Mouse (Mus musculus): Measurements from ENCODE around the gene Ugt1a6b. TPM values are rescaled to one million over a fixed set of nuclear protein-coding genes. Genes with fewer than 3 reads are reported as not detected.
A peak's percentile ranks its signal among the peaks of the same experiment; 100 is the strongest.

Ugt1a6b gene
- polyA plus RNA-seq, 1 experiment from 2014 or later: 0.67 TPM

DNA sequence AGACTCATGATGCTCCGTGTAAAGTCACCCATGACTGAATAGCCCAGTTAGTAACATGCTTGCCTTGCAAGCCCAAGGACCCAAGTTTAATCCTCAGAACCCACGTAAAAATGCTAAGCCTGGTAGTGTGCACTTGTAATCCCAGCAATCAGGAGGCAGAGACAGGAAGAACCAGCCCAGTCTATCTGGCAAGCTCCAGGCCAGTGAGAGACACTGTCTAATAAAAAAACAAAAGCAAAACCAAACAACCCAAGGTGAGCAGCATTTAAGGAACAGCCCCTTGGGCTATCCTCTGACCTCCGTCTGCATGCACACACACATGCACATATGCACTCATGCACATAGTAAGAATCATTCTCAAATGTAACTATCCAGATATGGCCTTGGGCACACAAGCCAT lies 126.5 kb downstream of the Ugt1a6b start:
- Histone ChIP-seq H3K27ac (no peak overlapping the region), H3K4me3 (no peak overlapping the region), H3K27me3 (replicated peaks) (no peaks in the 10 kb centered on the region), H3K9me3 (replicated peaks) (peaks cover 84% of the 10 kb centered on the region), H3K4me2 (no peak overlapping the region), H3K36me3 (no peaks in the 10 kb centered on the region), H3K9ac (no peak overlapping the region), H3K4me1 (no peaks in the 10 kb centered on the region)
- ATAC-seq: no peak
- WGBS (ENCODE audit: insufficient replicate concordance): 59% methylated on average over 3 of the region's 3 CpGs

DNA sequence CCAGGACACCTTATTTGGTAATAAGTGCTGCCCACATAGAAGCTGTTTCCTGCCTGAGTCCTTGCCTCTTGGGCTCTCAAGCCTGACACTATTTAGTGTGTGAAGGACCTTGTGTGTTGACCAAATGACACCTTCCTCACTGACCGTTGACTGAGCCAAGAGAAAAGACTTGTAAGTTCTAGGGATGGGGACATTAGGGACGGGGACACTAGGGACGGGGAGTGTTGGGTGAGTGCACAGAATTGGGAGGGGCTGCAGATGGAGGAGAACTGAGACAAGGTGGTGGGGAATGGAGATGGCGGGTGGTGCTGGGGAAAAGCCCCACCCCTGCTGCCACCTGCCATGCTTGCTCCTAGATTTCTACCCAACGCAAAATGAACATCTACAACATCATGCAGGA lies 126.9 kb downstream of the Ugt1a6b start:
- Histone ChIP-seq H3K4me1 (no peaks in the 10 kb centered on the region), H3K4me3 (no peak overlapping the region), H3K36me3 (no peaks in the 10 kb centered on the region), H3K4me2 (no peak overlapping the region), H3K9me3 (replicated peaks) (peaks cover 88% of the 10 kb centered on the region), H3K27ac (no peak overlapping the region), H3K9ac (no peak overlapping the region), H3K27me3 (replicated peaks) (no peaks in the 10 kb centered on the region)
- 60% methylated on average over 5 of the region's 5 CpGs for WGBS (ENCODE audit: insufficient replicate concordance)
- no peak for ATAC-seq

DNA sequence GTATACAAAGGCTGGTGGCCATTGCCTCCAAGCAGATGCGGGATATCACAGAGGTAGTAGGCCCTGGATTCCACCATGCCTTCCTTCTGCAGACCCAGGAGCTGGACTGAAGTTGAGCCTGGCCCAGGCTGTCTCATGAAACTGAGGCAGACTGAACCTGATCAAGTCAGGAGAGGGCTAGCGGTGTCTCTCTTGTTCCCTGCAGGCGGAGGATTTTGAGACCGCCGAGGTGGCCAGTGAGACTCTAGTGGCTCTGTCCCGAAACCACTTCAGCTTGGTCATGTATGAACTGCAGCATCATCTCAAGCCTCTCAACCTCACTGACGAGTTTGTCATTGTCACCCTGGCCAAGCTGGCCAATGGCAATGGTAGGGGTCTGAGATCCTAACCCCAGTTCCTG lies 127.4 kb downstream of the Ugt1a6b start:
- Histone ChIP-seq H3K9me3 (replicated peaks) (peaks cover 91% of the 10 kb centered on the region), H3K36me3 (no peaks in the 10 kb centered on the region), H3K27me3 (replicated peaks) (no peaks in the 10 kb centered on the region), H3K4me2 (no peak overlapping the region), H3K27ac (no peak overlapping the region), H3K4me3 (no peak overlapping the region), H3K4me1 (no peaks in the 10 kb centered on the region), H3K9ac (no peak overlapping the region)
- ATAC-seq: no peak
- WGBS (ENCODE audit: insufficient replicate concordance): 64% methylated on average over 7 of the region's 7 CpGs

DNA sequence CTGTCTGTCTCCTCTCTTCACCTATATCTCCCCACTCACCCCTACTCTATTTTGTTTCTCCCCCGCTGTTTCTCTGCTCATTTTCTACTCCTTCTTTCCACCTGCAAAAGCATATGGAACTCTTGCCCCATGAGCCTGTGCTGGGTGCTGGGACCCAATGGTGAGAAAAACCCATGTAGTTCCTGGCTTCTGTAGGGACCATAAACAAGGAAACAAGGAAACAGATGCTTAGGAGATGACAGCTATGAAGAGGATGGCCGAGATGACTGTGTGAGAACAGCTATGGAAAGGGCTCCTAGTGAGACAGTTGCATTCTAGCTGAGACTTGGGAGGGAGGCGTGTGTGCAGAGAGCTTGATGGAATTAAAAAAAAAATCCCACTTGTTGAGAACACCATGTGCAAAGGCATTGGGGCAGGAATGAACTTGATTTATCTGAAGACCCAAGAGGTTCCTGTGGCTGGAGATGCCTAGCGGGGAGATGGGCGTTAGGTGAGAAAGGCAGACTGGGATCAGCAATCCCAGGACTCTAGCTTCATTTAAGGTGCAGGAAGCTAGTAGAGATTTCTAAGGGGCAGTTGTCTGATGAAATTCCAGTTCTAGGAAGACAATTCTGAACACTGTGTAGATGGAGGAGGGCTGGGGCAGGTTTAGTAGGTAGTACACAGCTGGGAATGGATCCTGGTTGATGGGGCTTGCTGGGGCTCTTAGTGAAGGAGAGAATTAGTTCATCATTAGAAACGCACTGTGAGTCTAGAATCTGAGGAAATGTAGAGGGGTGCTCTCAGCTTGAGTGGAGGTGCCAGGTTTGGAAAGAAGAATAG lies 128.1 kb downstream of the Ugt1a6b start:
- no peak overlapping the region for H3K4me2 ChIP-seq
- 61% methylated on average over 6 of the region's 6 CpGs for WGBS (ENCODE audit: insufficient replicate concordance)
- no peaks in the 10 kb centered on the region for H3K27me3 ChIP-seq (replicated peaks)
- ATAC-seq: no peak
- no peak overlapping the region for H3K4me3 ChIP-seq
- H3K4me1 ChIP-seq: no peaks in the 10 kb centered on the region
- H3K27ac ChIP-seq: no peak overlapping the region
- no peak overlapping the region for H3K9ac ChIP-seq
- H3K9me3 ChIP-seq (replicated peaks): peaks cover 90% of the 10 kb centered on the region
- no peaks in the 10 kb centered on the region for H3K36me3 ChIP-seq

DNA sequence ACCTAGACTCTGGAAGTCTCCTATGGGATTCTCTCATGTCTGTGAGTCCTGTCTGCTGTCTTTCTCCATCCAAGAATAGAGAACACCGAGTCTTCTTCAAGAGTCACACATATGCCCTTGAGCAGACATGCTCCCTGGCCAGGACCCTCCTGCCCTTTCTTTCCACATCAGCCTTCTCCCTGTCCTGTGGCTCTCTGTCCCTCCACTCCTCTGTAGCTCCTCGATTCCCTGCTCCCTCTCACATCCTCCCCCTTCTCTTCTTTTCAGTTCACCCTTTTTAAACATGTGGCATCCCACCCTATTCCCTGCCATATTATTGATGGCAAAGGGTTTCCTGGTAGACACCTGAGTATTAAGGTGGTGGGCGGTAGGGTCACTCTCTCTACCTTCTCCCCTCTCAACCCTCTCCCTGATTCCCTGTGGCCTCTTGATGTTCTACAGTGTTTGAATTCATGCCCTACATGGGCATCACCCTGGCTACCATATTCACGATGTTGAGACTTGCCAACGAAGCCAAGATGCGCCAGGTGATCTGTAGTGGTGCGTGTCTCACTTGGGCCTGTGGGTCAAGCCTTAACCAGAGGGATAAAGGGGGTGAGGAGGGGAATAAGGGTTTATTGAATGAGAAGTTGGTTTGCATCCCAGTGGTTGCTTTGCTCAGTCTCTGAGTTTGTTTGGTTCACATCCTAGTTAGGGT lies 128.9 kb downstream of the Ugt1a6b start:
- H3K27me3 ChIP-seq (replicated peaks): no peaks in the 10 kb centered on the region
- no peaks in the 10 kb centered on the region for H3K4me1 ChIP-seq
- H3K27ac ChIP-seq: no peak overlapping the region
- 50% methylated on average over 7 of the region's 7 CpGs for WGBS (ENCODE audit: insufficient replicate concordance)
- no peak overlapping the region for H3K9ac ChIP-seq
- peaks cover 88% of the 10 kb centered on the region for H3K9me3 ChIP-seq (replicated peaks)
- H3K36me3 ChIP-seq: no peaks in the 10 kb centered on the region
- ATAC-seq: no peak
- H3K4me2 ChIP-seq: no peak overlapping the region
- no peak overlapping the region for H3K4me3 ChIP-seq

DNA sequence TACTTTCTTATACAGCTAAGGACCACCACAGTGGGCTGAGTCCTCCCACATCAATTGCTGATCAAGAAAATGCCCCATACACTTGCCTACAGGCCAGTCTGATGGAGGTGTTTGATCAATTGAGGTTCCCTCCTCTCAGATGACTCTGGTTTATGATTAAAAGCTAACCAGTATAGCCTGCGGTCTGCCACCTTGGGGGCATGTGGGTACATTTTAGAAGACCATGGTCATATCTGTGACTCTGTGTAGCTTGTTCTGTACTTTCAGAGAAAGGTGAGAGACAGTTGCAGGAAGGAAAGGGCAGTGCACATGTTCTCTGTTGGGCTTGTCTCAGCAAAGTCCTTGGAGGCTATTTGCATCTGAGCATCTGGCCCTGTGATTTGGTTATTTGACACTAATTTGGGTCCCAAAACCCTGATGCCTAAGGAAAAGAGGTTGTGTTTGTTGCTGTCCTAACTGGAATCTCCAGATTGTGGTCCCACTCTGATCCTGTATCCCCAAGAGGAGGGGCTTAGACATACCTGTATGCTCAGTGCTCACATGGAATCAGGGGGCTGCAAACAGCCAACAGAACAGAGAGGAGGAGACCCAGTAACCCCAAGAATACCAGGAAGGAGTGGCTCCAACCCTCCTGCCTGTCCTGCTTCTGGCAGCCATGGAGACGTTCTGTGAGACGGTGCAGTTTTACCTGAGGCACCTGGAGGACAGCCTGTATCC lies 129.8 kb downstream of the Ugt1a6b start:
- WGBS (ENCODE audit: insufficient replicate concordance): 38% methylated on average over 3 of the region's 3 CpGs
- no peak overlapping the region for H3K4me2 ChIP-seq
- no peak overlapping the region for H3K27ac ChIP-seq
- H3K4me1 ChIP-seq: no peaks in the 10 kb centered on the region
- peaks cover 90% of the 10 kb centered on the region for H3K9me3 ChIP-seq (replicated peaks)
- no peaks in the 10 kb centered on the region for H3K36me3 ChIP-seq
- no peak overlapping the region for H3K4me3 ChIP-seq
- no peak for ATAC-seq
- no peak overlapping the region for H3K9ac ChIP-seq
- H3K27me3 ChIP-seq (replicated peaks): no peaks in the 10 kb centered on the region

DNA sequence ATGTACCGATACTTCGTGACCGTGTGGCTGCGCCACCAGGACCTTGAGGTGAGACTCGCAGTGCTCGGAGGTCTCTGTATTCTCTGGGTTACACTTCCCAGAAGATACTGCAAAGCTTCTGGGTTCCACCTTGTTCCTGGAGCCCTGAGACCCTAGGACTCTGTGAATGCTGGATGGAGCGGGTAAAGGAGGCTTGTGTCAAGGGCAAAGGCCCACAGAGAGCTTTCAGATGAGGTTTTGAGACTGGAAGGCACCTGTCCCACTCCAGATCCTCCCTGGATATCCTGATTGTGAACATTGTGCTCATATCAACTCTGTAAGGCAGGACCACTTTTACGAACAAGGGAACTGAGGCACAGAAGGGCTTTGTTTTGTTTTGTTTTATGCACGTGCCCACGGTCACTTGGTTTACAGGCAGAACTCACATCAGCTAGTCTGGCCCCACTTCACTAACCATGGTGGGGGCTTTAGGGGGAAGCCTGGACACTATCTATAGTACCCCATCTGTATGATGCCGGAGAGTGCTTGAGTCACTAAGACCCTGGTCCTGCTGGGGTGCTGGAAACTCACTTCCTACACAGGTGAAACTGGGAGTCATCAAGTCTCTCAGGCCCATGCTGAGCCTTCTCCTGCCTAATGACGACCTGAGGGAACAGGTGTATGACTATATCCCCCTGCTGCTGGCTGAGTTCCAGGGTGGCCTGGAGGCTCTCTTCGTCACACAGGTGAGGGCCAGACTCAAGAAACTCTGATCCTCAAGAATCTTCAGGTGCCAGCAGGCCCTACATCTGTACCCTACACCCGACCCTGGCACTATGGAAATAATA lies 130.6 kb downstream of the Ugt1a6b start:
- 52% methylated on average over 14 of the region's 14 CpGs for WGBS (ENCODE audit: insufficient replicate concordance)
- no peaks in the 10 kb centered on the region for H3K4me1 ChIP-seq
- H3K4me2 ChIP-seq: no peak overlapping the region
- H3K9ac ChIP-seq: no peak overlapping the region
- no peak for ATAC-seq
- no peaks in the 10 kb centered on the region for H3K36me3 ChIP-seq
- H3K27ac ChIP-seq: no peak overlapping the region
- no peak overlapping the region for H3K4me3 ChIP-seq
- no peaks in the 10 kb centered on the region for H3K27me3 ChIP-seq (replicated peaks)
- H3K9me3 ChIP-seq (replicated peaks): peaks cover 90% of the 10 kb centered on the region

DNA sequence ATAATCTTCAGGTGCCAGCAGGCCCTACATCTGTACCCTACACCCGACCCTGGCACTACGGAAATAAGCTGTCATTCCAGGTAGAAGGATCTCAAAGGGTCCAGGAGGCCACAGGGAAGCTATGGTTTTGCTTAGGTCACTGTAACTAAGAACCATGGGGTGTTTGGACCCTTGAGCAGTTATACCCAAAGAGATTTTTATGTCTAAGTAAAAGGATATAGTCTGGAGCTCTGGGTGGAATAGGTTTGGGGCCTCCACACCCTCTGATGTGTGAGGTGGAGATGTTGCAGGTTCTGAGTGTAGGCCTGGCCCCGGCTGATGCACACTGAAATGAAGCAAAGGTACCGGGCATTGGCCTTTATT lies 131.2 kb downstream of the Ugt1a6b start:
- Histone ChIP-seq H3K9ac (no peak overlapping the region), H3K9me3 (replicated peaks) (peaks cover 93% of the 10 kb centered on the region), H3K4me2 (no peak overlapping the region), H3K4me3 (no peak overlapping the region), H3K27ac (no peak overlapping the region), H3K27me3 (replicated peaks) (no peaks in the 10 kb centered on the region), H3K36me3 (no peaks in the 10 kb centered on the region), H3K4me1 (no peaks in the 10 kb centered on the region)
- ATAC-seq: no peak
- WGBS (ENCODE audit: insufficient replicate concordance): 47% methylated on average over 4 of the region's 4 CpGs

DNA sequence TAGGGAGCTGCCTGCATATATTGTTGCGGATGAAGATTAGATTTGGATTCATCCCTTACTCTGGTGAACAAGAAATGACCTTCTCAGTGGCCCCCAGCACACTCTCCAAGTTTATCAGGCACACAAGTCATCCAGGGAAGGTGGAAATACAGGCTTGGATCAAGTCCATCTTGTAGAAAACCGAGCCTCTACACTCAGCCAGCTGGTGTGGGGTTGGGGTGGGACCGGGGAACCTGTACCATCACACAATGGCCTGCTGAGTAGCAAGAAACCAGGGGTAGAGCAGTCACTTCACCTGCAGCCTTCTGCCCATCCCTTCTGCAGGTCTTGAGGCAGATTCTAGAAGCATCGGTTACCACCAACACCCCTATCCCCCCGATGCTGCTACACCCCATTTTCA lies 131.6 kb downstream of the Ugt1a6b start:
- ATAC-seq: no peak
- Histone ChIP-seq H3K9ac (no peak overlapping the region), H3K4me2 (no peak overlapping the region), H3K4me3 (no peak overlapping the region), H3K9me3 (replicated peaks) (peaks cover 93% of the 10 kb centered on the region), H3K36me3 (no peaks in the 10 kb centered on the region), H3K4me1 (no peaks in the 10 kb centered on the region), H3K27ac (no peak overlapping the region), H3K27me3 (replicated peaks) (no peaks in the 10 kb centered on the region)
- 31% methylated on average over 5 of the region's 5 CpGs for WGBS (ENCODE audit: insufficient replicate concordance)

DNA sequence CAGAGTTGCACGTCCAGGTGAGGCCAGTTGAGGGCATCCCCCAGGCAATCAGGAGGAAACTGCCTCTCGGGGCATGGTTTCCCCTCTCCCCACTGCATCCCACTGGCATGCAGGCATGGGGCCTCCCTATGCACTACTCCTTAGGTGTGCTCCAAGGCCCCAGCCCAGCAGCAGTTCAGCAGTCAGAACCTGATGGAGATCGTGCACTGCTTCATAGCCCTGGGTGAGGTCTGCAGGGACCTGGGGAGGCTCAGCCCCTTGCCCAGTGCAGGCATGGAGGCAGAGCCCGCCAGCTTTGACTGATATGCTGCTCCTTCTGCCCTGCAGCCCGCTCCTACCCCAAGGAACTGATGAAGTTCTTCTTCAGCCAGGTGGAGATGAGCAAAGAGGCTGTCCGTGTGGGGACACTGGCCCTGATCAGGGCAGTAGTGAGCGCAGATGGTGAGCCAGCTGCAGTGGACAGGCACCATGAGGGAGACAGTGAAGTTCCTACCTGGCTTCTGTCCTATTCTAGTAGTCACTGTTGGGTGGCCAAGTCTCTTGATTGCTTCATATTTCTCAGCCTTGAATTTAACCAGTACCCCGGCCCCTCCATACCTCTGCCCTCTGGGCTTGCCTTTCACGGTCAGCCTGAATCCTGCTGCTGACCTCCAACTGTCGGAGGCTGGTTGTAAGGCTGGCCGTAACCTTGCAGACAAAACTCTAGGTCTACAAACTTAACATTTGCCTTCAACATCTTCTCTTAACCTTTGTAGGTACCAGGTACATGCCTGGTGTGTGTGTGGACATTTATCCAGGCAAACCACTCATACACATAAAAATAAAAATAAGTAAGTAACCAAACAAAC lies 132.2 kb downstream of the Ugt1a6b start:
- H3K9ac ChIP-seq: no peak overlapping the region
- no peak overlapping the region for H3K4me3 ChIP-seq
- no peaks in the 10 kb centered on the region for H3K27me3 ChIP-seq (replicated peaks)
- no peaks in the 10 kb centered on the region for H3K4me1 ChIP-seq
- H3K36me3 ChIP-seq: no peaks in the 10 kb centered on the region
- peak; percentile 13; the same call in 1 of the 2 replicates for ATAC-seq
- H3K27ac ChIP-seq: no peak overlapping the region
- 47% methylated on average over 11 of the region's 11 CpGs for WGBS (ENCODE audit: insufficient replicate concordance)
- H3K4me2 ChIP-seq: no peak overlapping the region
- peaks cover 93% of the 10 kb centered on the region for H3K9me3 ChIP-seq (replicated peaks)

DNA sequence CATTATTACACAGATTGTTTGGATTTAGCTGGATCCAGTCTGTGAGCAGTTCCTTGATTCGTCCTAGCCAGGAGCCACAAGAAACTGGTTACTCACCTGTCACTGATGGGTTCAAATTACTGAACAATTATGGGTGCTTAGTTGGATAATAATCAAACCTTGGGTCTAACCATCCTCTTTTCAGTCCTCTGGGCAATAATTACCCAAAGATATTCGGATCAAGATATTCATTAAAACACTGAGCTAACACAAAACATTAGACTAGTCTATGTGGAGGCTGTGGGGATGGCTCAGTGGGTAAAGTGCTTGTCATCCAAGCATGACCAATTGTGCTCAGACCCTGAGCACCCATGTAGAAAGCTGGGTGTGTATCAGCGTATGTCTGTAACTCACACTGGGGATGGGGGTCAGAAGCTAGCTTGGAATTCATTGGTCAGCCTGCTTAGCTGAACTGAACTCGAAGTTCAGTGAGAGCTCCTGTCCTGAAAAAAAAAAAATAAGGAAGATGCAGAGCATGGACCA lies 132.9 kb downstream of the Ugt1a6b start:
- Histone ChIP-seq H3K4me3 (no peak overlapping the region), H3K27me3 (replicated peaks) (no peaks in the 10 kb centered on the region), H3K4me2 (no peak overlapping the region), H3K27ac (no peak overlapping the region), H3K4me1 (no peaks in the 10 kb centered on the region), H3K9me3 (replicated peaks) (peaks cover 93% of the 10 kb centered on the region), H3K9ac (no peak overlapping the region), H3K36me3 (no peaks in the 10 kb centered on the region)
- ATAC-seq: no peak
- WGBS (ENCODE audit: insufficient replicate concordance): 42% methylated on average over 4 of the region's 4 CpGs

All from liver, embryonic 12.5 days (tissue).